Mouse (Mus musculus) spleen, postnatal 4 days (tissue): ENCODE measurements around the gene Grid2ip.

ENCODE experiments used
- DNase-seq, 2 experiments: peaks; one replicate each; pipeline ENCODE4 v3.0.0; 2022; ENCODE audit warnings: low spot score in 2 of 2

Grid2ip gene

DNA sequence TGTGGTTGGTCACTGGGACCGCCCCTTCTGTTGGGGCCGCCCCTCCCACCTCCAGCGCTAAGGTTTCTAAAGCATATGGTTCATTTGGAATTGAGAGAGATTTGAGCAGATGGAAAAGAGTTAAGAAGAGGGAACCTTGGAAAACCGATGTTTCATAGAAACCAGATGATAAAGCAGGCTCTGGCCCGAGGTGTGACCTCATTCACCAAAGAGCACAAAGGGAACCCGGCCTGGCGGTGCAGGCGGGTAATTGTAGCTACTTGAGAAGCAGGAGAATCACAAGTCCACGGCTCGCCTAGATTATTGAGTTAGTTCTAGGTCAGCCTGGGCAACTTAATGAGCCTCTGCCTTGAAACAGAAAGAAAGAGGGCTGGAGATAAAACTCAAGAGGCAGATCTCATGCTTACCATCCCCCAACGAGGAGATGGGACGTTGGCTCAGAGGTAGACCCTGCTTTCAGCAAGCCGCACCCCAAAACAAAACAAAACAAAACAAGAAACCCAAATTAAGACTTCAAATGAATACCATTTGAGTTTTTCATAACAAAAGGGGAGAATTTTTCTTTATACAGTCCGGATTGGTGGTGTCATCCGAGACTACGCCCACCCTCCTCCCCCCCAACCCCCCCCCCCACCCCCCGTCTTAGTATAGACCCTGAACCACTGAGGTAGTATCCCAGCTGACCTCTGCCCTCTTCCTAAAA lies at the start of gene Grid2ip:
Grid2ip (plus strand) TSS at position 653 of the 703 bp plus-strand sequence.
- no peak for DNase-seq

DNA sequence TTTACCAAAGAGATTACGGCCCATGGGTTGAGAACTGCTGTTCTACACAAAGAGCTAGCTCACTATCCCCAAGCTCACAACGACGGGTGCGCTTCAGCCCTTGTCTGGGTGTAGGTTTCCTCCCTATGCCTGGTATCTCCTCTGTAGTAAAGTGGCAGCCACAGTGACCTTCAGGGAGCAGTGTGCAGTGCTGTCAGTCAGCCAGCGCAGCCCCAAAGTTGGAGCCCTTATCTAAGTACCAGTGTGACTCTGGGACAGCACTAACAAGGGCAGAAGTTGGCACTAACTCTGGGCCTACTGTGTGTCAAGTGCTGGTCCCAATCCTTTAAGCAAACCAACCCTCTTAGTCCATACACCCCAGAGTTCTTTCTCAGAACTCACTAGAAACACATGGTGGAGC lies 48.3 kb upstream of the Grid2ip start:
- no peak for DNase-seq

DNA sequence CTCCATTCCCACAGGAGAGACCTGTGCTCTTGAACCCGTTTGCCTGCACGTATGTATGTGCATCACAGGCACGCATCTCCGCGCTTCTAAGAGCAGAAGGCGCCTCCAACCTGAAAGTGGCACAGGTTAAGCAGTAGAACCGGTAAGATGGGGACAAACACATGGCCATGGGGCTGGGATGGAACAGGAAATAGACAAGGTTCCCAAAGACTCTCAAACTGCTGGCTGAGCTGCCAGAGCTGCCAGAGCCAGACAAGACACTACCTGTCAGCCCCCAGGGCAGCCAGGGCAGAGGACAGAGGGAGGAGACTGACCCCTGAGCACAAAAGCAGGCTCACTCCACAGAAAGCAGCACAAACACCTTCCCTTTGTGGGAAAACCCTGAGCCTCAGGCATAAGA lies 47.2 kb upstream of the Grid2ip start:
- DNase-seq: no peak

DNA sequence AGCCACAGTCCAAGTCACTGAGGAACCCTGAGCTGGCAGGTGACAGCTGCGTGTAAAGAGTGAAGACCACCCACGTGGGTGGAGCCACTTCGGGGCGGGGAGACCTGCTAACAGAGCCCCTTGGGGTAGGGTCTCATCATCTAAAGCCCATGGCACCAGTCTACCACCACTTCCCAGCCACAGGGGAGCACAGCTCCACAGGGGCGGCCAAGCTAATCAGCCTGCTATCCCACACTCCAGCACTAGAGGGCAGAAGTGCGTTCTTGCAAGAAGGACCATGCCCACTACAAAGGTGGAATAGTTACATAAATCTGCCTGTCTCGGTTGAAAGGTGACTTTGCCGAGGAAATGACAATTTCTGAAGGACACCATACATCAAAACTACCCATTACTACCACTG lies 45.3 kb upstream of the Grid2ip start:
- DNase-seq: peak; percentile 87 to 96

DNA sequence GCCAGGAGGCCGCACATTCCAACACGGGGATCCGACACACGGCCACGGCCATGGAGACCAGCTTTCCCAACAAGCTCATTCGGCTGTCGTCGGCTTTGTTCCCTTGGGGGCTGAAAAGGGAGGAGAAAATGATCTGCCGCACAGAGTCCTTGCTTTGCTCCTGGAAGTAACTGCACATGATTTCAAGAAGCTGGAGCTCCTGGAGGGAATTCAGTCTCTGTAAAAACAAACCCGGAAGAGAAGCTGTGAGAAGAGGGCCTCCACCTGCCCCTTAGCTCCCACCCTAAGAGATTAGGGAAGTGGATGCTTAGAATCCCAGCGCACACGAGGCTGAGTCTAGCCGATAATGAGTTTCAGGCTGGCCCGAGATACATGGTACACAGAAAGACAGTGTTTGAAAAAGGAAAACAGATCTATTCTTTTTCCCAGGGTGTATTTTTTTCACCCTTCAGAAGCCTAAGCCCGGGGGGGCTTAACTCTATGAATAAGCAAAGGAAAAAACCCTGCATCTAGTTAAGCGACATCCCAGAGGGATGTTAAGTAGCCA lies 42.9 kb upstream of the Grid2ip start:
- no peak for DNase-seq

DNA sequence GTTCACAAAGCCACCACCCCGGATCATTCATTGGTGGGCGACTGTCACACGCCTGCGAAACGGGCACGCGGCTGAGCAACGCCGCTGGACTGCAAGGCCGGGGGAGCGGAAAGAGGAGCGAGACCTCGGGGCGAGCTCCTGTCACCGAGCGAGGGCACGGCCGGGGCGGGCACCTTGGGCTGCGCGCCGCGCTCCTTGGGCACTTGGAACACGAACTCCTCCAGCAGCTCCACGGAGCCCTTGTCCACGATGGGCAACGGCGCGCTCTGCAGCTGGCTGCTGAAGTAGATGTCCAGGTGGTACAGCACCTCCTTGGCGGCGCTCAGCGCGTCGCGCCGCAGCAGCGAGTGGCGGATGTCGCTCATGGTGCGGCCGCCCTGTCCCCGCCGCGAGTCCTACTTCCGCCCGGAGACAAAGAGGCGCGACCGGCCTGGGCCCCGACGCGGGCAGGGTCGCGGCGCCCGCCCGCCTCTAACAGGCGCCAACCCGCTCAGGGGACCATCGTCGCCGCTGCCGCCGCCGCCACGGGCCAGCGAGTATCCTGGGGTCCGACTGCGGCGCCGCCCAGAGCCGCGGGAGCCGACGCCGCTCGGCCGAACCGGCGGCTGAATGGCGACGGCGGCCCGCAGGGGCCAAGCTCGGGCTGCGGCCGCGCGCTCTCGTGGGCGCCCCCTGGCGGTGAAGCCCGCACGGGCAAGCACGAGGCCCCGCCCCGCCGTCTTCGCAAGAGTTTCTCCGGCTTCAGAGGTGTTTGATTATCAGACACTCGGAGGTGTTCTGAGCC lies 42.2 kb upstream of the Grid2ip start, which contains the start of gene E130309D02Rik:
E130309D02Rik (minus strand) TSS at position 631 of the 784 bp plus-strand sequence.
- DNase-seq: peak; percentile 94 to 99

DNA sequence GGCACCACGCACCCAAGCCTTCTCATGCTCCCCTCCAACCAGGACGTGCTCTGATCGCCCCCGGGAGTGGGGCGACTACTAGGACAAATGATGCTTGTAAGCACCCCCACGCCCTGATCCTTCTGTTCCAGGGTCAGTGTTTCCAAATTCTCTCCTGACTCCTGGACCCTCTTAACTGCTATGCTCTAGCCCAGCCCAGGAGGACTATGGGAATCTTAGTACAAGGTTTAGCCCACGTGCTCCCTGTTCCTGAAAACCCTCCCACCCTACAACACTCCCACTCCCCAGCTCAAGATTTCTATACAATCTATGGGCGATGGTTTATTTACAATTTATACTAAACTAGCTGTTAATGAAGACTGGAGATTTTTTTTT lies 41.6 kb upstream of the Grid2ip start:
- no peak for DNase-seq

DNA sequence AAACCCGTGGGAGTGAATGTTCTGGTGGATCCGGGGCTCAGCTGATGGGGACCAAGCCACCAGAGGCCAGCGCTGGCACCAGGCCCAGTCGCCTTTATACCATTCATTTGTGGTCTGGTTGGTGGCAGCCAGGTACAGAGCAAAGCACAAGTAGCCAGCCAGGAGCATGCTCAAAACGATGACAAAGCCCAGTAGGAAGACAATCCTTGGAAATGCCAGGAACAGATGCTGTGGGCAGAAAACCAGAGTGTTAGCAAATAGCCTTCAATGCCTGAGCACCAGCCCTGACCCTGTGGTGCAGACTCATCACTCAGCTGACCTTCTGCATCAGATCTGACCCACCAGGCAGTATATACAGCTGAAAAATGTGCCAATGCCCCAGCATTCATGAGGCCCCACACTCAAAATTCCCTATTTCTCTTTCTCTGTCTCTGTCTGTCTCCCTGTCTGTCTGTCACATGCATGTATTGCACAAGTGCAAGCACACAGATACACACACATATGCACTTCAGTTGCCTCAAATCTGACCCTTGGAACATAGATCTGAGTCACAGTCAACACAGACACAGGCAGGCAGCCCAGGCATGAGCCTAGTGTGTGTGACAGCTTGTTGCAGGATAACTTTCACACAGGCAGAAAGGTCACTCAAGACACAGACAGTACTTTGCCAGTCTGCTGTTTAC lies 40.4 kb upstream of the Grid2ip start:
- DNase-seq: no peak

DNA sequence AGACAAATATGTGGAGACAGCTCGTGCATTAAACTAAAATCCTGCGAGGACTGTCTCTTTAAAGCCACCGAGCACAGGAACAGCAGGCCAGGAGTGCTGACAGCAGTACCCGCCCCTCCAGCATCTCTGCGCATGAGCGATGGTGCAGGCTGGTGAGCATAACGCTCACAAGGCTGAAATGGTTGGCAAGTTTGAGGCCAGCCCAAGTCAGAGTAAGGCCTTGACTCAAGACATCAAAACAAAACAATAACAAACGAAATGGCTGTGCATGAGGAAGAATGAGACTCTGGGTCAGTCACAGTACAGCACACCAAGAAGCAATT lies 39.9 kb upstream of the Grid2ip start:
- no peak for DNase-seq

DNA sequence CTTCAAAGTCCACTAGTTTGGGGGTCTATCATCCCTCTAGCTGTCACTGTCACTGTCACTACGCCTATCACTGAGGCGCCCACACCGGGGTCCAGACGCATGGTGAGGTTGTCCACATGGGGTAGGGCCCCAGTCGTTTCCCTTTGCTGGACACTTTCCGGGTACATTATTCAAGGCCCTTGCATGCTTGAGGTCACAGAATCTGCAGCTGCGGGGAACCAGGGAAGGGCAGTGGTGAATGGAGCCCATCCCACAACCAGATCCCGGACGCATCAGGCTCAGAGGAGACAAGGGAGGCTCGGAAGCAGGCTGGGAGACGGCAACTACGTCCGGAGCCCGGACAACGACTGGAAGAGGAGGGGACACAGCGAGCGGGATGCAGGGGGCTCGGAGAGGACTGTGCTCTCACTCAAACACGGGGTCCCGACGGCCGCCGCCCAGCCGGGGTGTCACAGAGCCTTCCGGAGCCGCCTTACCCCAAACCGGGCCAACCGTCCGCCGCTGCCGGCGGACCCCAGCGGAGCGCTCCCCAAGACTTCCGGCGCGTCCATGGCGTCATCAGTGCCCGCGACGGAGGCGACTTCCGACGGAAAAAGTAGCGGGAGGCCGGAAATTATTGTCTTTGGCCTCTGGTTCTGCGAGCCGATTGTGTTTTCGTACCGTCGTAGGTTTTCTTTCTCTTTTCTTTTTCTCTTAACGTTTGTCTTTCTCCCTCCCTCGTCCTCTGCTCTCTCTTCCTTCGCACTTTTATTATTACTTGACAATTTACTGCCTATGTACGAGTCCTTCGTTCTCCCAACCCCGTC lies 28.2 kb upstream of the Grid2ip start, which contains the start of gene Zdhhc4:
Zdhhc4 (minus strand) TSS at position 567 of the 806 bp plus-strand sequence.
- peak; percentile 87 to 94 for DNase-seq

DNA sequence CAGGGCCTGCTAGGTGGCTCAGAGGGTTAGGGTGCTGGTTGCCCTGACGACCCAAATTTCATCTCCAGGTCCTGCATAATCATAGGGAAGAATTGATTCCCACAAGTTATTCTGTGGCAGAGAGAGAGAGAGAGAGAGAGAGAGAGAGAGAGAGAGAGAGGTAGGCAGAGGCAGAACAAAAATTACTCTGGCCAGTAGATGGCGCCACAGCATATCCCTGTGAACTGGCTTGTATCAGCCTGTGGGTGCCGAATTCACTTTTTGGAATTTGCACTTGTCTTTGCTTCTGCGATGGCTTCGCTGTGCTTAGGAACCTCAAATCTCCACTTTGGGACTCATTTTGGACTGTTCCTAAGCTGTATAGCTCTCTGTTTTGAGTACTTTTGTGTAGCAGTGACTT lies 23.3 kb upstream of the Grid2ip start:
- peak; percentile 68 to 88 for DNase-seq

DNA sequence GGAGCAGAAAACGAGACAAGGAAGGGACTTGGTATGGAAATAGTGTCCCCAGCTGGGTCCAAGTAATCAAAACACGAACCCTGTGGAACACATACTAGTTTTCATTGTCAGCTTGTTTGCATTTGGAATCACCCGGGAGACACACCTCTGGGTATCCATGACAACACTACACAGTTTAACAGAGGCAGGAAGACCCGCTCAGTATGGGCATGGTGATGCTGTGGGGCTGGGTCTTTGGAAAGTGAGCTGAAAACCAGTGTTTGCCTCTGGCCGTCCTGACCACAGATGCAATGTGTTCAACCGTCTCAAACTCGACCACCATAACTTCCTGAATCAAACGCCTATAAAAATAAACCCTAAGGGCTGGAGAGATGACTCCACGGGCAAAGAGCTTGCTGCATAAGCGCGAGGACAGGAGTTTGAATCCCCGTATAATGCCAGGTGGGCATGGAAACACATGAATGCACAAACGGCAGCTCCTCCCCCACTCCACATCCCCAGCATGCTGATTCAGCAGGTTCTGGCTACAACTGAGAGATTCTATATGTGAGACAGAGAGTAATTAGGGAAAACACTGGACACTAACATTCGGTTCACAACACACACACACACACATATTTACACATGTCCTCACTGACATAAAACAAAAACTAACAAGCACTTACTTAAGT lies 22.6 kb upstream of the Grid2ip start:
- DNase-seq: no peak

DNA sequence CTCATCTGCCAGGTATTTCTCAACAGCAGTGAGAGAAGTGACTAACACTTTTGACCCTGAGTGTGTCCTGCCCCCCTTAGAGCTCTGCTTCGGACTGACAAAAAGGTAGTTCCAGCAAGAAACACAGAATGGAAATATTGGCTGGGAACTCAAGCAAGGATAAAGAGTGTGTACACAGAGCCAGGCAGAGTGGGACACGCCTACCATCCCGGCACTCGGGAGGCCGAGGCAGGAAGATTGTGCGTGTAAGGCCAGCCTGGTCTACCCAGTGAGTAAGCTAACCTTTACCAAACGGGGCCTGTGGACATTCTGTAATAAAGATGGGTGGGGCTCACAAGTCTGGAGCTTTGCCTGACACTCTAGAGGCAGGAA lies 22.1 kb upstream of the Grid2ip start:
- no peak for DNase-seq

DNA sequence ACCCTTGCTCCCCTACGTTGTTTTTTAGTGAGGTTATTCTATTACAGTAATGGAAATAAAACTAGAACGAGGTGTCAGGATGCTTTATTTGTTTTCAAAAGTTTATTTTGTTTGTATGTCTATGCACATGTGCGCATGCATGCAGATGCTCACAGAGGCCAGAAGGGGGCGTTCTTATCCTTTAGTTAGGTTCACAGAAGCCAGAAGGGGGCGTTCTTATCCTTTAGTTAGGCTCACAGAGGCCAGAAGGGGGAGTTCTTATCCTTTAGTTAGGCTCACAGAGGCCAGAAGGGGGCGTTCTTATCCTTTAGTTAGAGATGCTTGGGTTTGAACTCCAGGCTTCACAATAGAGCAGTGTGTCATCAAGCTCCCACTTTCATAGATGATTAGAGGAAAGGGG lies 20.6 kb upstream of the Grid2ip start:
- no peak for DNase-seq

DNA sequence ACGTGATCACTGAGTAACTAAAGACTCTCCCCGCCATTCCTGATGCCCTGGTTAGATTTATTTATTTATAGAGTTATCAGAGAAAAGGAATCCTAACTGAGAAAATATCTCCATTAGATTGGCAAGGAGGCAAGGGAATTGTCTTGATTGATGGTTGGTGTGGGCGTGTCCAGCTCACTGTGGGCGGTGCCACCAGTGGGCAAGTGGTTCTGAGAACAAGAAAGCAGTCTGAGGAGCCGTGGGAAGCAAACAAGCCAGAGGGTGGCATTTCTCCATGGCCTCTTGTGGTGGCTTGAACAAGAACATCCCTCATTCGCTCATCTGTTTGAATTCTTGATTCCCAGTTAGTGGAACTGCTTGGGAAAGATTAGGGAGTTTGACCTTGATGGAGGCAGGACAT lies 17.5 kb upstream of the Grid2ip start:
- no peak for DNase-seq

DNA sequence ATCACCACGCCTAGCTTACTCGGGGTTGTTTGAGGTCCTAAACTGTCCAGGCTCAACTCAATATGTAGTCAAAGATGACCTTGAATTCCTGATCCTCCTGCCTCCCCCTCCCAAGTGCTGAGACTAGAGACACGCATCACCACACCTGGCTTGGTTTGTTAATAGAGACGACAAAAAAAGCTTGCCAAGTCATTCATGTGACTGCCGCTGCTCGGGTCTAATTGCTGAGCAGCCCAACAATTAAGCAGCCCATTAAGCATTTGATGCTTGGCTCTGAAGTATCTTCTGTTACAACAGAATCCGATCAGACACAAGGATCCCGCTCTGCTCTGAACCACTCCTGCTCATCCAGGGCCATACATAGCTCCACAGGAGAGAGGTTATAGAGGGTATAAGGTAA lies 10.8 kb upstream of the Grid2ip start:
- DNase-seq: no peak

DNA sequence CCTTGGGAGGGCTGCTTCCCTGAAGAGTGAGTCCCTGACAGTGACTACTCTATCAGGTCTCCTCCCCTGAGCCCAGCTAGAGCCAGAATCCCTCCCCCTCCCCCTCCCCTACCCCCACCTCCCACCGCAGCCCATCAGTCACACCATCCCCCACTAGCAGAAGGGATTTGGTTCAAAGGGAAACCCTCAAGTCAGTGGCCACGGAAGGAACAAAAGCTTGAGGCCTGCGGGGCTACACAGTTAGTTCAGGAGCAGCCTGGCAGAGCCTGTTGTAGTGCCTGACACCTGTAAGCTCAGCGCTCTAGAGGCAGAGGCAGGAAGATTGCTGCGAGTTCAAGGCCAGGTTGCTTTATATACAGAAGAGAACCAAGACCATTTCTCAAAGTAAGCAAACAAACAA lies 1.1 kb upstream of the Grid2ip start:
- no peak for DNase-seq

DNA sequence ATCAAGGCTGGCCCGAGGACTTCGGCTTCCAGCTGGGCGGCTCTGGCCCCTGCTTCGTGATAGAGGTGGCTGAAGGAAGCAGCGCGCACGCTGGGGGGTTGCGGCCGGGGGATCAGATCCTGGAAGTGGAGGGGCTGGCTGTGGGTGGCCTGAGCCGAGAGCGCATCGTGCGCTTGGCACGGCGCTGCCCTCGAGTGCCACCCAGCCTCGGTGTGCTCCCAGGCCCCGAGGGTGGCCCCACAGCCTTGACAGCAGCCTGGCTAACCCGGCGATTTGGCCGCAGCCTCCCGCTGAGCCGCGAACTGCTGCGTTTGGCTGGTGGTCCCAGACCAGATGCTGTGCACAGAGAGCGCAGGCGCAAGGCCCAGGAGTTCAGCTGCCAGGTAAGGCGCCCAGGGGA lies 426 bp downstream of the Grid2ip start:
- DNase-seq: no peak

DNA sequence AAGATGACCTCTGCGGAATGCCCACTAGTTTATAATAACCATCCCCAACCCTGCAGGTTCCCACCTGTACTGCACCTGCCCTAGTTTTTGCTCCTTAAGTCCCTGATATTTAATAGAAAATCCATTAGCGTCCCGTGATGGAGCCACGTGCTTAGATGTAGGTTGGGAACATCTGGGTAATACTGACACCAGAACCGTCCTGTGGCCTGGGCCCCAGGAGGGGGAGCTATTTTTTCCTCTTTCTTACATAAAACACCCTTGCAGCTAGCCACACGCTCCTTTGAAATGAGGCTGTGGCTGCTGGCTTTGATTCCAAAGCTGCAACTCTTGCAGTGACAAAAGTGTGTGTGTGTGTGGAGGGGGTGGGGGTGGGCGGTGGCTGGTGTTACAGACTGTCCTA lies 2.1 kb downstream of the Grid2ip start:
- DNase-seq: no peak

DNA sequence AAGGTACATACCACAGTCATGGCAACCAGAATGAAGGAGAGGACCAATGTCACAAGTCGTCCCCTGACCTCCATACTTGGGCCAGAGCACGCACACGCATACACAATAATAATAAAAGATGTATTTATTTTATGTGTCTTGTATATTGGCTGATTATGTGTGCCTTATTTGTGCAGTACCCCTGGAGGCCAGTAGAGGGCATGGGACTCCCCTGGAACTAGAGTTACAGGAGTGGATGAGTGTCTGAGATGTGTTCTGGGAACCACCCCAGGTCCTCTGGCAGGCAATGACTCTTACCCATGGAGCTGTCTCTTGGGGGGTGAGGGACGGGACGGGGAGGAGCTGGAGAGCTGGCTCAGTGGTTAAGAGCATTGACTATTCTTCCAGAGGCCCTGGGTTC lies 2.9 kb downstream of the Grid2ip start:
- peak in 1 of 2 experiments; percentile 30 for DNase-seq

DNA sequence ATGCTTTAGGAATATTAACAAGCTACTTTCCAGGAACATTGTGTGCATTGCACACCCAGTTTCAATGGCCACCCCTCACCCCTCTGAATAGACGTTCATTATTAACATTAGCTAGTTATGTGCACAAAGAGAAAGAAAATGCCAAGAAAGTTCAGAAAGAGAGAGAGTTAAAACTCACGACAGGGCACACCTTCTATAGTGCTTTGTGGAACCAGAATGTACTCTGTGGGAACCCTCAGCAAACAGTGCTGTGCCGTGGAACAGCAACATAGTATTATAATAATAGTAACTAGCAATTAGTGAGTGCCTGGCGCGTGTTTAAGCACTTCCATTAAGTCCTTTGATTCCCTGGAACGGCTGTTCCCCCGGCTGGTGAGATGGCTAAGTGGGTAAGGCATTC lies 4.3 kb downstream of the Grid2ip start:
- DNase-seq: no peak
